Comparison of ENCODE assay signal across 9 mouse cellular contexts in genomic region chr7:79238741-79239140, GRCm38 (mm10). TPM values are rescaled to one million over a fixed set of nuclear protein-coding genes. Genes with fewer than 3 reads are reported as not detected.
DNase-seq lines count a peak whose midpoint lies in the region; ATAC-seq and TF ChIP-seq lines count a peak whose summit lies in the region.
"Had no signal": no experiment of that assay in that cellular context is flagged by ENCODE, and none has a peak within 500 bp of the region (broad histone marks: within the 10 kb centered on the region; RNA-seq: fewer than 3 reads in every experiment).

No protein-coding gene starts in this region.

- no peak for ATAC-seq in heart, embryonic 11.5 days (replicated peaks; ENCODE audit: insufficient number of reproducible peaks, low FRiP score, low TSS enrichment)
- ATAC-seq in forebrain, embryonic 15.5 days (replicated peaks), result no peak

- no peaks in the 10 kb centered on the region for H3K36me3 ChIP-seq in heart, embryonic 11.5 days (ENCODE audit: control insufficient read depth, insufficient read depth, low read length)
- no peaks in the 10 kb centered on the region for H3K36me3 ChIP-seq in thymus, adult 2 months (ENCODE audit: control insufficient read depth, insufficient read depth, low read length)
- no peaks in the 10 kb centered on the region for H3K36me3 ChIP-seq in forebrain, embryonic 15.5 days
- H3K36me3 ChIP-seq: hindbrain, embryonic 15.5 days had no signal

- H3K4me2 ChIP-seq in heart, embryonic 11.5 days, result no peak overlapping the region
- no peak overlapping the region for H3K4me2 ChIP-seq in forebrain, embryonic 15.5 days (replicated peaks)
- H3K4me2 ChIP-seq: hindbrain, embryonic 15.5 days had no signal

- H3K4me1 ChIP-seq in heart, embryonic 11.5 days (ENCODE audit: control insufficient read depth, insufficient read depth, low read length), result no peaks in the 10 kb centered on the region
- H3K4me1 ChIP-seq in thymus, adult 2 months (replicated peaks; ENCODE audit: control insufficient read depth, insufficient read depth, low read length), result no peaks in the 10 kb centered on the region
- H3K4me1 ChIP-seq in forebrain, embryonic 15.5 days, result no peaks in the 10 kb centered on the region
- H3K4me1 ChIP-seq: hindbrain, embryonic 15.5 days had no signal

- TF ChIP-seq CTCF in thymus, adult 2 months (IDR thresholded peaks at IDR 0.05; ENCODE audit: borderline replicate concordance, control insufficient read depth, extremely low read depth, insufficient read depth, low read length, poor library complexity), result no peak

- TF ChIP-seq POLR2A in thymus, adult 2 months (IDR thresholded peaks at IDR 0.05; ENCODE audit: control insufficient read depth, extremely low read depth, insufficient read depth, low read length, poor library complexity), result no peak

- peaks cover 5% of the 10 kb centered on the region; the same call in 1 of the 2 replicates for H3K27me3 ChIP-seq in heart, embryonic 11.5 days (ENCODE audit: control insufficient read depth, insufficient read depth, low read length)
- no peaks in the 10 kb centered on the region for H3K27me3 ChIP-seq in thymus, adult 2 months (ENCODE audit: control insufficient read depth, insufficient read depth, low read length)
- H3K27me3 ChIP-seq in forebrain, embryonic 15.5 days, result no peaks in the 10 kb centered on the region
- H3K27me3 ChIP-seq: hindbrain, embryonic 15.5 days had no signal

- no peaks in the 10 kb centered on the region for H3K9me3 ChIP-seq in heart, embryonic 11.5 days (replicated peaks; ENCODE audit: control insufficient read depth, low read length)
- no peaks in the 10 kb centered on the region for H3K9me3 ChIP-seq in forebrain, embryonic 15.5 days
- H3K9me3 ChIP-seq: hindbrain, embryonic 15.5 days had no signal

- no peak overlapping the region for H3K4me3 ChIP-seq in heart, embryonic 11.5 days (ENCODE audit: low read depth, low read length)
- H3K4me3 ChIP-seq in thymus, adult 2 months (ENCODE audit: control insufficient read depth, insufficient read depth, low read length), result no peak overlapping the region
- H3K4me3 ChIP-seq in forebrain, embryonic 15.5 days, result no peak overlapping the region
- H3K4me3 ChIP-seq: hindbrain, embryonic 15.5 days had no signal

- H3K27ac ChIP-seq in heart, embryonic 11.5 days (ENCODE audit: low read depth, low read length), result no peak overlapping the region
- H3K27ac ChIP-seq in thymus, adult 2 months (ENCODE audit: control insufficient read depth, insufficient read depth, low read length), result no peak overlapping the region
- H3K27ac ChIP-seq in forebrain, embryonic 15.5 days (replicated peaks), result no peak overlapping the region
- H3K27ac ChIP-seq: hindbrain, embryonic 15.5 days had no signal

- 66% methylated on average over 5 of the region's 5 CpGs for WGBS in heart, embryonic 11.5 days (ENCODE audit: insufficient replicate concordance)
- WGBS in thymus, adult 2 months, result 75% methylated on average over 5 of the region's 5 CpGs
- 83% methylated on average over 5 of the region's 5 CpGs for WGBS in forebrain, embryonic 15.5 days

- H3K9ac ChIP-seq in heart, embryonic 11.5 days (ENCODE audit: low read depth, low read length), result no peak overlapping the region
- no peak overlapping the region for H3K9ac ChIP-seq in forebrain, embryonic 15.5 days (replicated peaks)
- H3K9ac ChIP-seq: hindbrain, embryonic 15.5 days had no signal

- DNase-seq in heart, adult 11 months, result peak; percentile 87
- peak; percentile 19 for DNase-seq in thymus, postnatal 14 days
- no peak for DNase-seq in thymus, adult 2 months
- DNase-seq in forelimb bud, embryonic 11.5 days (ENCODE audit: low read depth, low spot score), result peak; percentile 28
- peak; percentile 59 for DNase-seq in testis, postnatal 10 days (ENCODE audit: low spot score)
- no peak for DNase-seq in spleen, postnatal 36 days (ENCODE audit: low spot score in 2 of 2)

RNA-seq across cellular contexts. Expression of gene Abhd2, which starts 34.3 kb away (rescaled TPM):
- 4.9 and 6.1 TPM in 2 replicates for polyA plus RNA-seq in heart, embryonic 11.5 days (2014; fragmentation: Nextera tagmentation; extraction: Ambion mirVana)
- polyA plus RNA-seq in thymus, adult 2 months (2012; rRNA removed), result 32.5 and 34.0 TPM in 2 replicates
- 23.1 and 24.0 TPM in 2 replicates for polyA plus RNA-seq in forebrain, embryonic 15.5 days (2015; fragmentation: Nextera tagmentation; extraction: Ambion mirVana)

Comparison
In these comparisons a context has a peak if more than half of its experiments do, and no peak if none do; other contexts are left out.
1. DNase-seq: peak in heart, adult 11 months (single experiment), thymus, postnatal 14 days (single experiment), forelimb bud, embryonic 11.5 days (single experiment) and testis, postnatal 10 days (single experiment); none in thymus, adult 2 months (single experiment) and spleen, postnatal 36 days (0 of 2).